Mouse (Mus musculus) intestine, embryonic 16.5 days (tissue): ENCODE results near the gene Shisa6. TPM values are rescaled to one million over a fixed set of nuclear protein-coding genes. Genes with fewer than 3 reads are reported as not detected.

Experiments used
- ATAC-seq: fragments of 200-750 bp; cut with Nextera tagmentation; 2 replicates; pipeline ENCODE4 v1.8.0; 2017; ENCODE audit warnings: moderate TSS enrichment, moderate library complexity
- H3K27ac ChIP-seq: fragments of 300-500 bp; sonication (generic); 2 replicates; pipeline ENCODE4 v1.5.1; 2014; ENCODE audit warnings: mild to moderate bottlenecking, low read length
- H3K27me3 ChIP-seq: fragments of 300-500 bp; sonication (generic); replicated peaks from 2 replicates; pipeline ENCODE4 v1.6.1; 2014; ENCODE audit warnings: low read length, control low read depth, mixed read lengths; ENCODE audit not compliant: control insufficient read depth, insufficient read depth
- H3K36me3 ChIP-seq: fragments of 300-500 bp; sonication (generic); 2 replicates; pipeline ENCODE4 v1.6.1; 2014; ENCODE audit warnings: low read length, control low read depth; ENCODE audit not compliant: control insufficient read depth, insufficient read depth
- H3K4me1 ChIP-seq: fragments of 300-500 bp; sonication (generic); 2 replicates; pipeline ENCODE4 v1.6.1; 2014; ENCODE audit warnings: low read length, control low read depth, mixed read lengths; ENCODE audit not compliant: control insufficient read depth, insufficient read depth
- H3K4me2 ChIP-seq: fragments of 300-500 bp; sonication (generic); 2 replicates; pipeline ENCODE4 v1.6.1; 2014; ENCODE audit warnings: low read depth, low read length, control low read depth
- H3K4me3 ChIP-seq: fragments of 300-500 bp; sonication (generic); 2 replicates; pipeline ENCODE4 v1.5.1; 2014; ENCODE audit warnings: mild to moderate bottlenecking, low read length
- H3K9ac ChIP-seq: fragments of 300-500 bp; sonication (generic); 2 replicates; pipeline ENCODE4 v1.6.1; 2014; ENCODE audit warnings: low read depth, low read length
- H3K9me3 ChIP-seq: fragments of 300-500 bp; sonication (generic); 2 replicates; pipeline ENCODE4 v1.6.1; 2016; ENCODE audit warnings: low read length, control low read depth; ENCODE audit not compliant: control insufficient read depth
- WGBS: fragments of 180-500 bp; shearing (Covaris S2); extraction: QIAGEN DNeasy Blood & Tissue Kit; methylation state at CpG from one replicate; pipeline ENCODE4 v1.1.7; 2014; 5-methylcytosine and 5-hydroxymethylcytosine counted together
- polyA plus RNA-seq: library from polyadenylated mRNA; unstranded; fragments of >200 nt; fragmentation: Nextera tagmentation; extraction: Ambion mirVana; gene quantifications from 2 replicates; pipeline ENCODE4 v1.2.1, GENCODE M21; 2015

Gene Shisa6
- 0.05 and 0.06 TPM in 2 replicates for polyA plus RNA-seq

DNA sequence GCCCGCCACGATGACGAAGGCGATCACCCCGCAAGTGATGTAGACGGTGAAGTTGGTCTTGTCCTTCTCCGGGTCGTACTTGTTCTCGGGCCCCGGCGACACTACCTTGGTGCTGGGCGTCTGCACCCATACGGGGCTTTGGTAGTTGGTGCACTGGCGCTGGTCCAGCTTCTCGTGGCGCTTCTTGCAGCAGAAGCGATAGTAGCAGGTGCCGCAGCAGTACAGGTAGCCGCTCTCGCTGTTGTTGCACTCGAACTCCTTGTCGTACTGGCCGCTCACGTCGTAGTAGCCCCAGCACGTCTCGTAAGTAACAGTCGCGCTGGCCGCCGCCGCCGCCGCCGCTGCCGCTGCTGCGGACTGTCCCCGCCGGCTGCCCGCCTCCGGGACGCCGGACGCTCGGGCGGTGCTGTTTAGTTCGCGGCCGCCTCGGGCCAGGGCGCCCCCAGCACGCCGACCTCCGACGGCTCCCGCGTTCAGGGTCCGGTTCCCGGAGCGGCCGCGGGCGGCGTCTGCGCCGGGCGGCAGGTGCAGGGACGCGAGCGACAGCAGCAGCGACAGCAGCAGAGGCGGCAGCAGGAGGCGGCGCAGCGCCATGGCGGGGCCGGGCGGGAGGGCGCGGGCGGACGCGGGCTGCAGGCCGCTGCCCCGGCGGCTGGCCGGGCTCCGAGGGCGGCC is at the start of gene Shisa6:
TSS of gene Shisa6 (minus strand) at position 594 of the 675 bp plus-strand sequence.
- H3K36me3 ChIP-seq: no peaks in the 10 kb centered on the region
- peak; percentile 61 for ATAC-seq
- peak within 1 kb of the TSS; percentile 54 for H3K9ac ChIP-seq
- WGBS: 1% methylated on average over 75 of the region's 89 CpGs
- H3K4me3 ChIP-seq: peak within 1 kb of the TSS; percentile 60
- H3K4me2 ChIP-seq: peak within 1 kb of the TSS; percentile 97
- H3K27ac ChIP-seq: no peak within 1 kb of the TSS
- H3K9me3 ChIP-seq: no peaks in the 10 kb centered on the region
- peaks cover 60% of the 10 kb centered on the region for H3K27me3 ChIP-seq
- H3K4me1 ChIP-seq: peaks cover 9% of the 10 kb centered on the region

DNA sequence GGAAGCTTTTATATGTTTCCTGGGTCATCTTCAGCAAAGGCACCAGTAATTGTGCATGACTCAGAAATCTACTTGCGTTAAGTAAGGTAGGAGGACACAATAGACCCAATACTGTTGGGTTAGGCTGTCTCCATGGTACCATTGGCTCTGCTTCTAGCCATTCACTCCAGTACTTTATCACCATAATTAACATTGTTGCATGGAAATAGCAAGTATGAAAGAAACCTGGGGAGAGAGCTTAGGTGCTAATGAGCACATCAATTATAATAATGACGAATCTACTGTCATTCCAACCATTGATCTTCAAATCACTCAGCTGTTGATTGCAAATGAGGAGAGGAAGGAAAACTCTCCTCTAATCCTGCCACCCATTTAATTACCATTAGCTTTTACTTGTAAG is 48.1 kb upstream of the Shisa6 start:
- Histone ChIP-seq H3K9ac (no peak overlapping the region), H3K27ac (no peak overlapping the region), H3K4me1 (no peaks in the 10 kb centered on the region), H3K9me3 (no peaks in the 10 kb centered on the region), H3K27me3 (no peaks in the 10 kb centered on the region), H3K4me3 (no peak overlapping the region), H3K36me3 (no peaks in the 10 kb centered on the region), H3K4me2 (no peak overlapping the region)
- ATAC-seq: no peak
- 24% methylated on average over 2 of the region's 2 CpGs for WGBS

DNA sequence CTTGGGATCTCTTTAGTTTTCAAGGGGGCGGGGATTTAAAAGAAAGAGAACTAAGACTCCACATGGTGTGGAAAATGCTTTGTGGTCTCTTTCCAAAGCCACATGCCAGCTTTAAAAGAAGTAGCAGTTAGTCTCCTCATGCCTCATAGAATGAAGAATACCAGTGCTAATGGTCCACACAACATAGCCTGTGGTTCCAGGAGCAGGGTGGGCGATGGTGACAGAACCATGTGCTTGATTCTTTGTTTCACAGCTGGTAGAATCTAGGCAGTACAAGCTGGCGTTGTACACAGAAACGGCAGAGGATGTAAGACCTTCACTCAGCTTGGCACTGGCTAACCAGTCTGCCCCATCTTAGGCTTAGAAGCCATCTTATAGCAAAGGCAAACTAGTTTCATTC is 43.3 kb upstream of the Shisa6 start:
- H3K36me3 ChIP-seq: no peaks in the 10 kb centered on the region
- no peak for ATAC-seq
- 84% methylated on average over 4 of the region's 4 CpGs for WGBS
- H3K27me3 ChIP-seq: peaks cover 4% of the 10 kb centered on the region; the same call in 1 of the 2 replicates
- no peak overlapping the region for H3K27ac ChIP-seq
- H3K4me2 ChIP-seq: no peak overlapping the region
- H3K4me1 ChIP-seq: no peaks in the 10 kb centered on the region
- H3K9me3 ChIP-seq: no peaks in the 10 kb centered on the region
- no peak overlapping the region for H3K9ac ChIP-seq
- H3K4me3 ChIP-seq: no peak overlapping the region

DNA sequence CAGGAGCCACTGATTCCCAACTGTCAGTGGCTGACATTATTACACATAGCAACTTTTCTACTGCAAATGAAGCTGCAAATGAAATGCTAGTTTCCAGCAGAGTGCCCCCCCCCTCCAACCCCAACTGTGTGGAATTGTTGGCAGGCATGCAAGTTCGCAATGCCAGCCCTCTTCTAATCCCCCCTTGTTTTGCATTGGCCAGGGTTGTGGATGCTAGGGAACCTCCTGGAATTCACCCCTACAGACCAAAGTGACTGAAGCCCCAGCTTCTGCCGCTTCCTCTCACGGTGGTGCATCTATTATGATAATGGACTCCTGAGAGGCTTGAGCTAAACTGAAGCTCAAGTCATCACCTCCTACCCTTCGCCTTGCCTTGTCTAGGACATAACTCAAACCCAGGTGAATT is 42.6 kb upstream of the Shisa6 start:
- peaks cover 4% of the 10 kb centered on the region; the same call in 1 of the 2 replicates for H3K27me3 ChIP-seq
- no peaks in the 10 kb centered on the region for H3K4me1 ChIP-seq
- WGBS: 39% methylated on average over 4 of the region's 4 CpGs
- H3K4me3 ChIP-seq: no peak overlapping the region
- H3K27ac ChIP-seq: no peak overlapping the region
- H3K36me3 ChIP-seq: no peaks in the 10 kb centered on the region
- no peaks in the 10 kb centered on the region for H3K9me3 ChIP-seq
- no peak overlapping the region for H3K9ac ChIP-seq
- no peak overlapping the region for H3K4me2 ChIP-seq
- no peak for ATAC-seq

DNA sequence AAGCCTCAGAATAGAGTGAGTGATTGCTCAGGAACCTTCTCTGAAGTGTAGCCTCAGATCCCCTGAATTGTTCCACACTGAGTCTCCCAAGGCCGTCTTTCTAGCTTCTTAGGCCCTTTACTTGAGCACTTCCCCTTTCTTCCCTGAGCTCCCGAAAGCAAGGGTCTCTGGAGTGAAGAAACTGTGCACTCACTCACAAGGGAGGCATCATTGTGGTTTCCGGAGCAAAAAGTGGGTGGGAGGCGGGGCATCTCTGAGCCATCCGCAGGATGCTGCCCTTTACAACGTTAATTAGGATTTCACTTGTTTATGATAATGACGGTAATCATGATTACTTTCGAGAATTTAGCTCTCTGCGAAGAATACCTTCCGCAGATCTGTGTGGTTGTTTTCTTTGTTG is 41.6 kb upstream of the Shisa6 start:
- H3K27me3 ChIP-seq: peaks cover 4% of the 10 kb centered on the region; the same call in 1 of the 2 replicates
- H3K4me3 ChIP-seq: no peak overlapping the region
- no peak overlapping the region for H3K4me2 ChIP-seq
- H3K9ac ChIP-seq: no peak overlapping the region
- H3K36me3 ChIP-seq: no peaks in the 10 kb centered on the region
- no peaks in the 10 kb centered on the region for H3K9me3 ChIP-seq
- WGBS: 6% methylated on average over 10 of the region's 10 CpGs
- ATAC-seq: no peak
- H3K4me1 ChIP-seq: no peaks in the 10 kb centered on the region
- H3K27ac ChIP-seq: no peak overlapping the region

DNA sequence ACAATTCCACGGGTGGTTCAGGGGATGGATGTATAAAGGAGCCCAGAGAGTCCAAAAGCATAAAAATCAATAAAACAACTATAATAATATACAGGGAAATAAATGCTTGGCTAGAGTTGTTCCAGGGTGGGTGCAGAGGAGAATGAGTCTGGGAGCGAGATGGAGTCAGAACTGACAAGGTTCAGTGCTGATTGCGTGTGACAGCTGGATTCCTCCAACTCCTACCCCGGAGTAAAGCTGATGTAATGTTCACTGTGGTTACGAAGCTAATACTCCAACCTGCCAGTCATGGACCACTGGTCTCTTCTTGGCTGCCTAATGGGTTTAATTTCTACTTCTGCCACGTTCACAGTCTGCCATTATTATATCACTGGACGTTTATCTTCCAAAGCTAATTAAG is 36.5 kb upstream of the Shisa6 start:
- ATAC-seq: no peak
- no peak overlapping the region for H3K27ac ChIP-seq
- no peak overlapping the region for H3K4me3 ChIP-seq
- no peaks in the 10 kb centered on the region for H3K27me3 ChIP-seq
- H3K4me1 ChIP-seq: no peaks in the 10 kb centered on the region
- H3K4me2 ChIP-seq: no peak overlapping the region
- no peak overlapping the region for H3K9ac ChIP-seq
- H3K36me3 ChIP-seq: no peaks in the 10 kb centered on the region
- WGBS: 77% methylated on average over 7 of the region's 7 CpGs
- H3K9me3 ChIP-seq: no peaks in the 10 kb centered on the region

DNA sequence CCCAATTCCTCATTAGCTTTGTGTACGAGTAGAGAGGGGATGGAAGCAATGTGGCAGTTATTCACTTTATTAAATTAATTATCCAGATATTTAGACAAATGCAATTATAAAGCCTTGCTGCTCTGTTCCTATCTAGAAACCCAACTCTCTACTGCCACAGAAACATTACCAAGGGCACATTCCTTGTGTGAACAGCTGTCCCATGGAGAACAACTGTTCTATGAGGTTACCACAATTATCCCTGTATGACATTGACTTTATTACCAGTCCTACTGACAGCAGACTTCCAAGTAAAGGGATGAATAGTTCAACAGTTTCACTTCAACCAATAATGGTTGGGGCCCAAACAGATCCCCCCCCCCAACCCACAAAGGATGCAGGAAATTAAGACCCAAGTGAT is 12.1 kb upstream of the Shisa6 start:
- Histone ChIP-seq H3K27ac (no peak overlapping the region), H3K4me2 (no peak overlapping the region), H3K9me3 (no peaks in the 10 kb centered on the region), H3K36me3 (no peaks in the 10 kb centered on the region), H3K4me1 (no peaks in the 10 kb centered on the region), H3K9ac (no peak overlapping the region), H3K4me3 (no peak overlapping the region), H3K27me3 (no peaks in the 10 kb centered on the region)
- 74% methylated on average over 1 of the region's 1 CpGs for WGBS
- ATAC-seq: no peak

DNA sequence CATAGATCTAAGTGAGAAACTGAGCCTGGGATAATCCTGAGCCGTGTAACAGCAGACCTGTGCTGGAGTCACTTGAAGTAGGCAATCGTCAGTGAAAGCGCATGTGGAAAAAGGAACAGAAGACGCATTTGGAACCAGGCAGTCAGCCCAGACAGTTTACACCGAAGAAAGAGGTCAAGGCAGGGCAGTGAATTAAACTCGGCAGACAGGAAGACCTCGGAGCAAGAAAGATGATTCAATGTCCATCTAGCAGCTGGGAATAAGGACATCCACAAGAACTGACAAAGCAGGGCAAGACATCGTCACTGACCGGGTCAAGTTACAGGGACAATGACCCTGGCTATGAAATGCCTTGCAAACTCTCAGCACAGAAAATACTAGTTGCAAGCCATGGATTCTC is 10.1 kb upstream of the Shisa6 start:
- no peak overlapping the region for H3K27ac ChIP-seq
- WGBS: 56% methylated on average over 9 of the region's 9 CpGs

DNA sequence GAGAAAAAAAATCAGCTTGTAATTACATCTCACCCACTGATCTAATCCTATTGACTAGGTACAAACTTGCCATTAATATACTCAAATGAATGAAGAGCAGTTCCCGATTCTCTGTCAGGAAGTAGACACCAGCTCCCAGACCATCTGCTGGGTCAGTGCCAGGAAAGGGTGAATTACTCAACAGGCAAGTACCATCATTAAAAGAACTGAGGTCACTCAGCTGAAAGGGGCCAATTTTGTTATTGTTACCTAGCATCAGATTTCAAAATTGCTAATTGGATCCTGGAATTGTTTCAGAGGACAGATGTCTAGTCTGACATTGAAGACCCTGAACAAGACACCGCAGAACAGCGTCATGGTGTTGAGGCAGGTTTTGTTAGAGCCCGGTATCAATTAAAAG is 9.4 kb upstream of the Shisa6 start:
- no peak for ATAC-seq
- Histone ChIP-seq H3K4me2 (no peak overlapping the region), H3K9ac (no peak overlapping the region), H3K9me3 (no peaks in the 10 kb centered on the region), H3K27me3 (no peaks in the 10 kb centered on the region), H3K4me3 (no peak overlapping the region), H3K27ac (no peak overlapping the region), H3K36me3 (no peaks in the 10 kb centered on the region), H3K4me1 (no peaks in the 10 kb centered on the region)
- WGBS: 79% methylated on average over 4 of the region's 4 CpGs

More for the DNA sequence above, 10.1 kb upstream of the Shisa6 start:
- ATAC-seq: no peak
- H3K4me3 ChIP-seq: no peak overlapping the region
- no peaks in the 10 kb centered on the region for H3K27me3 ChIP-seq
- no peaks in the 10 kb centered on the region for H3K4me1 ChIP-seq
- no peaks in the 10 kb centered on the region for H3K36me3 ChIP-seq
- H3K4me2 ChIP-seq: no peak overlapping the region
- H3K9ac ChIP-seq: no peak overlapping the region
- H3K9me3 ChIP-seq: no peaks in the 10 kb centered on the region

DNA sequence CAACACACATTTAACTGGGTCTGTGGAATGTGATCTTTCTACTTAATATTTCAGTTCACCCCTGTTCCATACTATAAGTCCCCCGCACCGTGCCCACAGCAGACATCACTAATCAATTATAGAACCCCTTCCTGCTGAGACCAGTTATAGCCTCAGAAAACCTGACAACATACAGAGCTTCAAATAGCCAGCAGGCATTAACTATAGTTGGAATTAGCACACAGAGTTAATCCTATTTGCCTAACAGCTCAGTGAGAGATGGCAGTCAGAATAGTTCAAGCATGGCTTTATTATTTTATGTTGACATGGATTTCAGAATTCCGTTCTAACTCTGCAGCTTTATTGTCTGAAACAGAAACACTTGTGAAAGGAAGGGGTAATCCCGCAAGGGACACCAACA is 8.5 kb upstream of the Shisa6 start:
- Histone ChIP-seq H3K27me3 (0 out of 2 replicates have a peak, but pooled peaks cover 2% of the 10 kb centered on the region), H3K4me1 (no peaks in the 10 kb centered on the region), H3K27ac (no peak overlapping the region), H3K4me3 (no peak overlapping the region), H3K36me3 (no peaks in the 10 kb centered on the region), H3K9me3 (no peaks in the 10 kb centered on the region), H3K9ac (no peak overlapping the region), H3K4me2 (no peak overlapping the region)
- no peak for ATAC-seq
- WGBS: 75% methylated on average over 4 of the region's 4 CpGs
